Mouse (Mus musculus) liver, postnatal 0 days (tissue): ENCODE data around the gene Ece1.

Experiments used
- CTCF ChIP-seq: sonication (generic); IDR thresholded peaks from 2 replicates; pipeline ENCODE4 v1.5.1; 2016; ENCODE audit warnings: antibody characterized with exemption, low read depth
- EP300 ChIP-seq: IDR thresholded peaks from 2 replicates; pipeline ENCODE4 v1.6.1; 2016; ENCODE audit warnings: antibody characterized with exemption, low read depth, mild to moderate bottlenecking

DNA sequence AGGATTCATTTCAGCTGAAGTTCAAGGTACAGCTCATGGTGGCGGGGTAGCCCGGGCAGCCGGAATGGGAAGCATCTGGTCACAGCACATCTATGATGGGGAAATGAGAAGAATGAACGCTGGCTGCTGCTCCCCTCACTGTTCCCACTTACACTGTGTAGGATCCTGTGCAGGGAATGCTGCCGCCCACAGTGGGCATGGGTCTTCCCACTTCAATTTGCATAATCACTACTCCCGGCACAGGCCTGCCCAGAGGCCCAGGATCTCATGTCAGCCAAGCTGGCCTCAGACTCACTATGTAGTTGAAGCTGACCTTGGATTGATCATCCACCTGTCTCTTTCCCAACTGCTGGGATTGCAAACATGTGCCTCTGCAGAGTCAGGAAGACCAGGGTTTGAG lies 11.9 kb upstream of the Ece1 start:
- TF ChIP-seq CTCF (no peak), EP300 (no peak)
